ENCODE assay signal across 28 mouse cellular contexts in the genomic region with DNA sequence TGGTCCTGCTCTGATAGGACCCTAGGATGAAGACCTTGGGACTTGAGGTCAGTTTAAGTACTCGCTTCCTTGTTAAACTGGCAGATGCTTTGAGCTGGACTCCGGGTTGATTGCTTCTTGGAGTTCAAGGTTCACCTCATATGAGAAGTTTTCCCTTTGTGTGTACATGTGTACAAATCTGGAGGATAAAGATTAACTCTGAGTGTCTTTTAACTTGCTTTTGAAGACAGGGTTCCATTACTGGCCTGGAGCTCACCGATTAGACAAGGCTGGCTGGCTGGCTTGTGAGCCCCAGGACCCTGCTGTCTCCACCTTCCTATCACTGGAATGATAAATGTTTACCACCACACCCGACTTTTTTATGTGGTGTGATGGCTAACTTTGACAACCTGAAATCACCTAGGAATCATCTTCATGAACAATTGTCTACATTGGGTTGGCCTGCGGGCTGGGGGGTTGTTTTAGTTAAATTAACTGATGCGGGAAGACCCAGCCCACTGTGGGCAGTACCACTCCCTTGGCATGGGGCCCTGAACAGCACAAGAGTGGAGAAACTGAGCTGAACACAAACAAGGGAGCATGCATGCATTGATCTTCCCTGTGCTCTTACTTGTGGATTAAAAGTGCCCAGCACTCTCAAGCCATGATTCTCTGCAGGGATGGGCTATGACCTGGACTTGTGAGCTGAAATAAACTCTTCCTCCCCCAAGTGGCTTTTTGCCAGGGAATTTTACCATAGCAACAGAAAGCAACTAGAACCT. TPM values are rescaled to one million over a fixed set of nuclear protein-coding genes. Genes with fewer than 3 reads are reported as not detected.
DNase-seq lines count a peak whose midpoint lies in the region; ATAC-seq and TF ChIP-seq lines count a peak whose summit lies in the region.
"Had no signal": no experiment of that assay in that cellular context is flagged by ENCODE, and none has a peak within 500 bp of the region (broad histone marks: within the 10 kb centered on the region; RNA-seq: fewer than 3 reads in every experiment).

No protein-coding gene starts in this region.

- no peak overlapping the region for H3K4me2 ChIP-seq in kidney, embryonic 14.5 days (replicated peaks; ENCODE audit: low read depth, low read length)
- no peak overlapping the region for H3K4me2 ChIP-seq in kidney, postnatal 0 days (ENCODE audit: low read length)
- H3K4me2 ChIP-seq: embryonic facial prominence, embryonic 15.5 days; forebrain, embryonic 13.5 days; hindbrain, embryonic 14.5 days; liver, embryonic 12.5 days; midbrain, embryonic 11.5 days had no signal

- intact Hi-C loops in heart, postnatal 36 days (cut with DNase I) = no loop called here
- intact Hi-C loops in heart, postnatal 14 days (cut with DNase I) = no loop called here

- DNase-seq in kidney, adult 18-20 months = peak; percentile 57
- peak; percentile 85 for DNase-seq in kidney, adult 2 months
- peak; percentile 30 for DNase-seq in kidney, postnatal 0 days (ENCODE audit: low spot score)
- DNase-seq in layer of hippocampus, adult 9-11 months = no peak
- no peak for DNase-seq in heart, postnatal 36 days
- DNase-seq in heart, postnatal 14 days = no peak
- DNase-seq: adrenal gland, postnatal 10 days; cerebellum, adult 8-10 months; cerebellum, postnatal 25 days; gastrocnemius, postnatal 25 days; heart, adult 11 months; left cerebral cortex, postnatal 4 days; liver, postnatal 0 days; lung, postnatal 10 days; right cerebral cortex, postnatal 4 days; thymus, postnatal 14 days had no signal

- H3K9me3 ChIP-seq in kidney, embryonic 14.5 days (ENCODE audit: control insufficient read depth, low read length) = no peaks in the 10 kb centered on the region
- H3K9me3 ChIP-seq in kidney, postnatal 0 days (replicated peaks; ENCODE audit: low read length) = no peaks in the 10 kb centered on the region
- H3K9me3 ChIP-seq: embryonic facial prominence, embryonic 15.5 days; forebrain, embryonic 13.5 days; heart, embryonic 10.5 days had no signal

- TF ChIP-seq CTCF in kidney, adult 2 months (conservative IDR thresholded peaks at IDR 0.05; ENCODE audit: insufficient read depth, insufficient read length, low read depth, low read length) = no peak
- no peak for TF ChIP-seq CTCF in kidney, postnatal 0 days (IDR thresholded peaks at IDR 0.05; ENCODE audit: low read depth)
- TF ChIP-seq CTCF in small intestine, adult 2 months (IDR thresholded peaks at IDR 0.05; ENCODE audit: extremely low read depth, insufficient read length, insufficient replicate concordance, low read depth, low read length) = no peak

- H3K27ac ChIP-seq in kidney, embryonic 14.5 days (ENCODE audit: low read depth, low read length) = no peak overlapping the region
- H3K27ac ChIP-seq in kidney, adult 2 months (ENCODE audit: insufficient read depth, low read depth, low read length) = peak overlapping the region; percentile 57
- H3K27ac ChIP-seq in kidney, postnatal 0 days = no peak overlapping the region
- H3K27ac ChIP-seq in small intestine, adult 2 months (ENCODE audit: insufficient read depth, low read depth, low read length) = peak overlapping the region; percentile 78
- H3K27ac ChIP-seq: embryonic facial prominence, embryonic 10.5 days; embryonic facial prominence, embryonic 15.5 days; forebrain, embryonic 13.5 days; heart, embryonic 10.5 days; hindbrain, embryonic 14.5 days; liver, embryonic 12.5 days had no signal

- no peak for ATAC-seq in kidney, embryonic 14.5 days (ENCODE audit: low FRiP score, low TSS enrichment)
- ATAC-seq in kidney, postnatal 0 days (replicated peaks; ENCODE audit: low FRiP score, low read depth) = peak; percentile 69
- ATAC-seq: forebrain, embryonic 13.5 days; liver, embryonic 12.5 days; liver, postnatal 0 days; midbrain, embryonic 16.5 days had no signal

- H3K4me1 ChIP-seq in kidney, embryonic 14.5 days (ENCODE audit: control insufficient read depth, insufficient read depth, low read length) = no peaks in the 10 kb centered on the region
- H3K4me1 ChIP-seq in kidney, adult 2 months (ENCODE audit: control insufficient read depth, insufficient read depth, low read length) = peaks cover 16% of the 10 kb centered on the region; the same call in 1 of the 2 replicates
- H3K4me1 ChIP-seq in kidney, postnatal 0 days (replicated peaks; ENCODE audit: insufficient read depth, low read length) = no peaks in the 10 kb centered on the region
- peaks cover 26% of the 10 kb centered on the region for H3K4me1 ChIP-seq in small intestine, adult 2 months (ENCODE audit: control insufficient read depth, insufficient read depth, insufficient read length, low read length)
- H3K4me1 ChIP-seq: embryonic facial prominence, embryonic 10.5 days; embryonic facial prominence, embryonic 15.5 days; forebrain, embryonic 13.5 days; liver, embryonic 12.5 days had no signal

- no peak overlapping the region for H3K9ac ChIP-seq in kidney, embryonic 14.5 days (ENCODE audit: low read depth, low read length)
- H3K9ac ChIP-seq in kidney, postnatal 0 days (ENCODE audit: low read depth, low read length) = no peak overlapping the region
- H3K9ac ChIP-seq: embryonic facial prominence, embryonic 15.5 days; forebrain, embryonic 13.5 days; hindbrain, embryonic 14.5 days; liver, embryonic 12.5 days; liver, postnatal 0 days had no signal

- WGBS in kidney, embryonic 14.5 days = 85% methylated on average over 6 of the region's 6 CpGs
- 57% methylated on average over 6 of the region's 6 CpGs for WGBS in kidney, adult 2 months
- WGBS in kidney, postnatal 0 days = 77% methylated on average over 6 of the region's 6 CpGs
- 44% methylated on average over 6 of the region's 6 CpGs for WGBS in small intestine, adult 2 months

- H3K27me3 ChIP-seq in kidney, embryonic 14.5 days (ENCODE audit: control insufficient read depth, insufficient read depth, low read length) = no peaks in the 10 kb centered on the region
- no peaks in the 10 kb centered on the region for H3K27me3 ChIP-seq in kidney, adult 2 months (replicated peaks; ENCODE audit: control insufficient read depth, insufficient read depth, low read length)
- no peaks in the 10 kb centered on the region for H3K27me3 ChIP-seq in kidney, postnatal 0 days (ENCODE audit: insufficient read depth, low read length)
- no peaks in the 10 kb centered on the region for H3K27me3 ChIP-seq in small intestine, adult 2 months (ENCODE audit: control insufficient read depth, insufficient read depth, low read length)
- H3K27me3 ChIP-seq: embryonic facial prominence, embryonic 15.5 days; forebrain, embryonic 13.5 days; liver, embryonic 12.5 days had no signal

- no peak overlapping the region for H3K4me3 ChIP-seq in kidney, embryonic 14.5 days (ENCODE audit: low read length)
- no peak overlapping the region for H3K4me3 ChIP-seq in kidney, adult 2 months (ENCODE audit: insufficient read depth, low read depth, low read length)
- no peak overlapping the region for H3K4me3 ChIP-seq in kidney, postnatal 0 days (replicated peaks; ENCODE audit: low read depth, low read length)
- H3K4me3 ChIP-seq in small intestine, adult 2 months (ENCODE audit: low read depth, low read length) = no peak overlapping the region
- H3K4me3 ChIP-seq: embryonic facial prominence, embryonic 10.5 days; embryonic facial prominence, embryonic 15.5 days; forebrain, embryonic 13.5 days; heart, embryonic 10.5 days; liver, embryonic 12.5 days had no signal

- TF ChIP-seq POLR2A in kidney, adult 2 months (IDR thresholded peaks at IDR 0.05; ENCODE audit: low read depth, low read length) = no peak
- no peak for TF ChIP-seq POLR2A in small intestine, adult 2 months (IDR thresholded peaks at IDR 0.05; ENCODE audit: low read depth, low read length)

- H3K36me3 ChIP-seq in kidney, embryonic 14.5 days (ENCODE audit: control insufficient read depth, insufficient read depth, low read length) = no peaks in the 10 kb centered on the region
- no peaks in the 10 kb centered on the region for H3K36me3 ChIP-seq in kidney, adult 2 months (ENCODE audit: control insufficient read depth, insufficient read depth, low read length)
- H3K36me3 ChIP-seq in kidney, postnatal 0 days (ENCODE audit: insufficient read depth, low read length) = no peaks in the 10 kb centered on the region
- no peaks in the 10 kb centered on the region for H3K36me3 ChIP-seq in small intestine, adult 2 months (ENCODE audit: control insufficient read depth, insufficient read depth, low read length)
- H3K36me3 ChIP-seq: embryonic facial prominence, embryonic 10.5 days; embryonic facial prominence, embryonic 15.5 days; G1E; heart, embryonic 10.5 days; liver, embryonic 12.5 days had no signal

RNA-seq across cellular contexts. Expression of gene Rps27rt, which starts 16.7 kb away (rescaled TPM):
- 479 and 639 TPM in 2 replicates for polyA plus RNA-seq in kidney, embryonic 14.5 days (2014; fragmentation: Nextera tagmentation; extraction: Ambion mirVana)
- polyA plus RNA-seq in kidney, adult 2 months (2012; rRNA removed) = 24.4 and 49.4 TPM in 2 replicates
- polyA plus RNA-seq in kidney, postnatal 0 days (2015; fragmentation: Nextera tagmentation; extraction: Ambion mirVana) = 792 and 845 TPM in 2 replicates
- 14.2 and 17.9 TPM in 2 replicates for polyA plus RNA-seq in small intestine, adult 2 months (2012; rRNA removed)
- total RNA-seq in heart, postnatal 36 days (2021) = 10 to 100 TPM; 19.7 to 23.9 TPM
- 10 to 100 TPM; 13.5 to 32.5 TPM for total RNA-seq in heart, postnatal 14 days (2021)

RNA-seq across cellular contexts. Expression of gene Osbpl10, which starts 20.8 kb away (rescaled TPM):
- polyA plus RNA-seq in kidney, embryonic 14.5 days (2014; fragmentation: Nextera tagmentation; extraction: Ambion mirVana) = 2.1 and 2.6 TPM in 2 replicates
- 7.0 and 7.3 TPM in 2 replicates for polyA plus RNA-seq in kidney, adult 2 months (2012; rRNA removed)
- 2.3 and 2.8 TPM in 2 replicates for polyA plus RNA-seq in kidney, postnatal 0 days (2015; fragmentation: Nextera tagmentation; extraction: Ambion mirVana)
- 9.1 and 27.5 TPM in 2 replicates for polyA plus RNA-seq in small intestine, adult 2 months (2012; rRNA removed)
- total RNA-seq in heart, postnatal 36 days (2021) = 1 to 10 TPM; 2.2 to 2.7 TPM
- 1 to 10 TPM; 2.9 to 3.2 TPM for total RNA-seq in heart, postnatal 14 days (2021)
- total RNA-seq: neutrophil, adult 5-6 weeks had no signal
- polyA plus RNA-seq: G1E had no signal

Comparison
In these comparisons a context has a peak if more than half of its experiments do, and no peak if none do; other contexts are left out.
1. H3K27ac ChIP-seq: peak in kidney, adult 2 months (single experiment) and small intestine, adult 2 months (single experiment); none in kidney, embryonic 14.5 days (single experiment) and kidney, postnatal 0 days (single experiment).
2. DNase-seq: peak in kidney, adult 18-20 months (single experiment), kidney, adult 2 months (single experiment) and kidney, postnatal 0 days (single experiment); none in layer of hippocampus, adult 9-11 months (single experiment), heart, postnatal 36 days (0 of 2) and heart, postnatal 14 days (0 of 2).